Mouse (Mus musculus) lung, embryonic 16.5 days (tissue): ENCODE data around the gene Elfn2. TPM values are rescaled to one million over a fixed set of nuclear protein-coding genes. Genes with fewer than 3 reads are reported as not detected.

Source experiments
- ATAC-seq: fragments of 200-750 bp; cut with Nextera tagmentation; 2 replicates; pipeline ENCODE4 v1.8.0; 2017; ENCODE audit warnings: low read depth, mild to moderate bottlenecking, moderate library complexity
- H3K27ac ChIP-seq: fragments of 300-500 bp; sonication (generic); 2 replicates; pipeline ENCODE4 v1.5.1; 2014; ENCODE audit warnings: mild to moderate bottlenecking, control low read depth, low read length
- H3K27me3 ChIP-seq: fragments of 300-500 bp; sonication (generic); 2 replicates; pipeline ENCODE4 v1.6.1; 2014; ENCODE audit warnings: low read depth, low read length, mixed read lengths; ENCODE audit not compliant: control insufficient read depth, insufficient read depth
- H3K36me3 ChIP-seq: fragments of 300-500 bp; sonication (generic); 2 replicates; pipeline ENCODE4 v1.6.1; 2014; ENCODE audit warnings: low read length; ENCODE audit not compliant: control insufficient read depth, insufficient read depth
- H3K4me1 ChIP-seq: fragments of 300-500 bp; sonication (generic); replicated peaks from 2 replicates; pipeline ENCODE4 v1.6.1; 2014; ENCODE audit warnings: low read length, mixed read lengths; ENCODE audit not compliant: control insufficient read depth, insufficient read depth
- H3K4me2 ChIP-seq: fragments of 300-500 bp; sonication (generic); 2 replicates; pipeline ENCODE4 v1.6.1; 2014; ENCODE audit warnings: low read depth, low read length, control low read depth
- H3K4me3 ChIP-seq: fragments of 300-500 bp; sonication (generic); 2 replicates; pipeline ENCODE4 v1.5.1; 2014; ENCODE audit warnings: mild to moderate bottlenecking, low read length, control low read depth
- H3K9ac ChIP-seq: fragments of 300-500 bp; sonication (generic); 2 replicates; pipeline ENCODE4 v1.6.1; 2014; ENCODE audit warnings: low read length, control low read depth
- H3K9me3 ChIP-seq: fragments of 300-500 bp; sonication (generic); 2 replicates; pipeline ENCODE4 v1.6.1; 2016; ENCODE audit warnings: low read length; ENCODE audit not compliant: control insufficient read depth
- WGBS: fragments of 180-500 bp; shearing (Covaris S2); extraction: QIAGEN DNeasy Blood & Tissue Kit; methylation state at CpG from one replicate; pipeline ENCODE4 v1.1.7; 2014; 5-methylcytosine and 5-hydroxymethylcytosine counted together
- polyA plus RNA-seq: library from polyadenylated mRNA; unstranded; fragments of >200 nt; fragmentation: Nextera tagmentation; extraction: Ambion mirVana; gene quantifications from 2 replicates; pipeline ENCODE4 v1.2.1, GENCODE M21; 2015

Gene Elfn2
- polyA plus RNA-seq, 1 experiment from 2014 or later, result 0.15 TPM

GRCm38 (mm10) chr15:78712335-78713258, 6.0 kb downstream of the Elfn2 start:
- WGBS, result 7% methylated on average over 43 of the region's 53 CpGs
- Histone ChIP-seq H3K9ac (no peak overlapping the region), H3K27me3 (peaks cover 63% of the 10 kb centered on the region), H3K4me1 (peaks cover 4% of the 10 kb centered on the region; the same call in 1 of the 2 replicates), H3K4me2 (peak overlapping the region; percentile 26), H3K4me3 (0 out of 2 replicates have a peak overlapping the region, but pooled peaks have one; percentile 14), H3K36me3 (no peaks in the 10 kb centered on the region), H3K9me3 (no peaks in the 10 kb centered on the region), H3K27ac (no peak overlapping the region)
- peak; percentile 41; the same call in 1 of the 2 replicates for ATAC-seq

- H3K9ac ChIP-seq, result no peak overlapping the region
- peaks cover 56% of the 10 kb centered on the region for H3K27me3 ChIP-seq
- H3K36me3 ChIP-seq, result no peaks in the 10 kb centered on the region
- H3K27ac ChIP-seq, result no peak overlapping the region
- no peak overlapping the region for H3K4me2 ChIP-seq
- no peak overlapping the region for H3K4me3 ChIP-seq
- peaks cover 4% of the 10 kb centered on the region; the same call in 1 of the 2 replicates for H3K4me1 ChIP-seq
- no peaks in the 10 kb centered on the region for H3K9me3 ChIP-seq
- WGBS, result 60% methylated on average over 7 of the region's 7 CpGs
- ATAC-seq, result no peak
These were observed 6.6 kb downstream of the Elfn2 start for GRCm38 (mm10) chr15:78711935-78712334.

GRCm38 (mm10) chr15:78710634-78711033, 7.9 kb downstream of the Elfn2 start:
- 44% methylated on average over 6 of the region's 6 CpGs for WGBS

GRCm38 (mm10) chr15:78709767-78710166, 8.8 kb downstream of the Elfn2 start:
- Histone ChIP-seq H3K9ac (no peak overlapping the region), H3K9me3 (no peaks in the 10 kb centered on the region), H3K4me1 (peaks cover 4% of the 10 kb centered on the region; the same call in 1 of the 2 replicates), H3K4me3 (no peak overlapping the region), H3K27me3 (peaks cover 38% of the 10 kb centered on the region), H3K36me3 (no peaks in the 10 kb centered on the region), H3K27ac (no peak overlapping the region), H3K4me2 (no peak overlapping the region)
- ATAC-seq, result peak; percentile 21; the same call in 1 of the 2 replicates
- 25% methylated on average over 7 of the region's 7 CpGs for WGBS

More at GRCm38 (mm10) chr15:78710634-78711033, 7.9 kb downstream of the Elfn2 start:
- Histone ChIP-seq H3K4me3 (no peak overlapping the region), H3K4me2 (no peak overlapping the region), H3K9me3 (no peaks in the 10 kb centered on the region), H3K36me3 (no peaks in the 10 kb centered on the region), H3K4me1 (peaks cover 4% of the 10 kb centered on the region; the same call in 1 of the 2 replicates), H3K27ac (no peak overlapping the region), H3K27me3 (peaks cover 45% of the 10 kb centered on the region), H3K9ac (no peak overlapping the region)
- no peak for ATAC-seq

GRCm38 (mm10) chr15:78706630-78707029, 11.9 kb downstream of the Elfn2 start:
- no peak for ATAC-seq

GRCm38 (mm10) chr15:78704824-78705223, 13.7 kb downstream of the Elfn2 start:
- Histone ChIP-seq H3K27me3 (no peaks in the 10 kb centered on the region), H3K4me3 (no peak overlapping the region), H3K36me3 (no peaks in the 10 kb centered on the region), H3K9me3 (no peaks in the 10 kb centered on the region), H3K4me1 (no peaks in the 10 kb centered on the region), H3K4me2 (no peak overlapping the region), H3K27ac (no peak overlapping the region), H3K9ac (no peak overlapping the region)
- WGBS, result 57% methylated on average over 4 of the region's 4 CpGs
- ATAC-seq, result no peak

More at GRCm38 (mm10) chr15:78706630-78707029, 11.9 kb downstream of the Elfn2 start:
- 29% methylated on average over 3 of the region's 3 CpGs for WGBS
- Histone ChIP-seq H3K4me3 (no peak overlapping the region), H3K9me3 (no peaks in the 10 kb centered on the region), H3K4me2 (no peak overlapping the region), H3K27ac (no peak overlapping the region), H3K9ac (no peak overlapping the region), H3K27me3 (peaks cover 7% of the 10 kb centered on the region), H3K36me3 (no peaks in the 10 kb centered on the region), H3K4me1 (no peaks in the 10 kb centered on the region)

- Histone ChIP-seq H3K4me3 (no peak overlapping the region), H3K36me3 (no peaks in the 10 kb centered on the region), H3K9me3 (no peaks in the 10 kb centered on the region), H3K27me3 (no peaks in the 10 kb centered on the region), H3K27ac (no peak overlapping the region), H3K4me2 (no peak overlapping the region), H3K4me1 (no peaks in the 10 kb centered on the region), H3K9ac (no peak overlapping the region)
- 83% methylated on average over 3 of the region's 3 CpGs for WGBS
- ATAC-seq, result no peak
These were observed 14.6 kb downstream of the Elfn2 start for GRCm38 (mm10) chr15:78704007-78704406.

- no peak for ATAC-seq
- Histone ChIP-seq H3K4me1 (no peaks in the 10 kb centered on the region), H3K36me3 (no peaks in the 10 kb centered on the region), H3K4me2 (no peak overlapping the region), H3K9ac (no peak overlapping the region), H3K27me3 (no peaks in the 10 kb centered on the region), H3K4me3 (no peak overlapping the region), H3K9me3 (no peaks in the 10 kb centered on the region), H3K27ac (no peak overlapping the region)
- WGBS, result 57% methylated on average over 2 of the region's 2 CpGs
These were observed 18.2 kb downstream of the Elfn2 start for GRCm38 (mm10) chr15:78700420-78700819.

- Histone ChIP-seq H3K27ac (no peak overlapping the region), H3K36me3 (no peaks in the 10 kb centered on the region), H3K9ac (no peak overlapping the region), H3K4me1 (no peaks in the 10 kb centered on the region), H3K4me2 (no peak overlapping the region), H3K4me3 (no peak overlapping the region), H3K27me3 (no peaks in the 10 kb centered on the region), H3K9me3 (no peaks in the 10 kb centered on the region)
- 45% methylated on average over 3 of the region's 3 CpGs for WGBS
- ATAC-seq, result no peak
These were observed 19.1 kb downstream of the Elfn2 start for GRCm38 (mm10) chr15:78699513-78699912.
